ENCODE assay signal across 8 mouse cellular contexts in genomic region chr4:116876630-116876994, GRCm38 (mm10). TPM values are rescaled to one million over a fixed set of nuclear protein-coding genes. Genes with fewer than 3 reads are reported as not detected.
DNase-seq lines count a peak whose midpoint lies in the region; ATAC-seq and TF ChIP-seq lines count a peak whose summit lies in the region.

No protein-coding gene starts in this region.

- TF ChIP-seq POLR2A in liver, adult 2 months (IDR thresholded peaks at IDR 0.05; ENCODE audit: extremely low read depth, insufficient read depth, low read length): no peak
- TF ChIP-seq POLR2A in cortical plate, adult 2 months (IDR thresholded peaks at IDR 0.05; ENCODE audit: extremely low read depth, insufficient read depth, low read length): no peak

- H3K4me2 ChIP-seq in heart, embryonic 16.5 days (ENCODE audit: low read depth, low read length): peak overlapping the region; percentile 86

- peak overlapping the region; percentile 94 for H3K9ac ChIP-seq in liver, adult 2 months (ENCODE audit: low read depth, low read length)
- H3K9ac ChIP-seq in heart, embryonic 16.5 days (ENCODE audit: low read length): peak overlapping the region; percentile 85

- peak; percentile 10; the same call in 1 of the 2 replicates for TF ChIP-seq CTCF in liver, adult 2 months (IDR thresholded peaks at IDR 0.05; ENCODE audit: low read depth, low read length)
- TF ChIP-seq CTCF in cortical plate, adult 2 months (IDR thresholded peaks at IDR 0.05; ENCODE audit: extremely low read depth, insufficient read depth, low read length): 0 out of 2 replicates have a peak, but pooled peaks have one; percentile 18

- H3K79me2 ChIP-seq in liver, adult 2 months (ENCODE audit: control insufficient read depth, insufficient read depth, low read length): no peaks in the 10 kb centered on the region

- no peaks in the 10 kb centered on the region for H3K9me3 ChIP-seq in heart, embryonic 16.5 days (replicated peaks; ENCODE audit: control insufficient read depth, low read length)

- H3K27ac ChIP-seq in liver, adult 2 months (replicated peaks; ENCODE audit: insufficient read depth, low read depth, low read length): peak overlapping the region; percentile 5; the same call in 1 of the 2 replicates
- peak overlapping the region; percentile 91 for H3K27ac ChIP-seq in cortical plate, adult 2 months (ENCODE audit: insufficient read depth, low read length)
- H3K27ac ChIP-seq in heart, embryonic 16.5 days (ENCODE audit: low read length): peak overlapping the region; percentile 80

- DNase-seq in liver, adult 2 months (ENCODE audit: extremely low read depth, low read depth, low spot score): peak; percentile 19
- DNase-seq in liver: no peak
- peak; percentile 28 to 32 for DNase-seq in layer of hippocampus, adult 8-10 months (ENCODE audit: low spot score in 2 of 2)
- peak; percentile 0 for DNase-seq in lung, postnatal 14 days
- peak; percentile 54 for DNase-seq in right cerebral cortex, postnatal 4 days
- DNase-seq in adipocyte (ENCODE audit: low spot score): no peak

- 1% methylated on average over 15 of the region's 15 CpGs for WGBS in liver, adult 2 months
- WGBS in heart, embryonic 16.5 days: 0% methylated on average over 15 of the region's 15 CpGs

- H3K4me3 ChIP-seq in liver, adult 2 months (ENCODE audit: insufficient read depth, low read depth, low read length): peak overlapping the region; percentile 89
- peak overlapping the region; percentile 61 for H3K4me3 ChIP-seq in cortical plate, adult 2 months (ENCODE audit: insufficient read depth, low read length)
- peak overlapping the region; percentile 90 for H3K4me3 ChIP-seq in heart, embryonic 16.5 days (ENCODE audit: low read length)

- ATAC-seq in heart, embryonic 16.5 days (replicated peaks; ENCODE audit: extremely low read depth, insufficient read depth, low FRiP score): no peak; the same call in 1 of the 2 replicates

- H3K4me1 ChIP-seq in liver, adult 2 months (ENCODE audit: control insufficient read depth, insufficient read depth, low read length): no peaks in the 10 kb centered on the region; the same call in 1 of the 2 replicates
- no peaks in the 10 kb centered on the region for H3K4me1 ChIP-seq in cortical plate, adult 2 months (ENCODE audit: control insufficient read depth, insufficient read depth, low read length)
- H3K4me1 ChIP-seq in heart, embryonic 16.5 days (ENCODE audit: control insufficient read depth, insufficient read depth, low read length): peaks cover 7% of the 10 kb centered on the region; the same call in 1 of the 2 replicates

- H3K36me3 ChIP-seq in liver, adult 2 months (ENCODE audit: control insufficient read depth, insufficient read depth, low read length): no peaks in the 10 kb centered on the region
- H3K36me3 ChIP-seq in heart, embryonic 16.5 days (ENCODE audit: control insufficient read depth, insufficient read depth): no peaks in the 10 kb centered on the region

- no peaks in the 10 kb centered on the region for H3K27me3 ChIP-seq in liver, adult 2 months (ENCODE audit: control insufficient read depth, insufficient read depth, low read length)
- H3K27me3 ChIP-seq in heart, embryonic 16.5 days (ENCODE audit: control insufficient read depth, insufficient read depth, low read length): no peaks in the 10 kb centered on the region

RNA-seq across cellular contexts. Expression of gene Zswim5, which starts 0.6 kb away (rescaled TPM):
- 0.65 and 0.87 TPM in 2 replicates for total RNA-seq in liver, adult 2 months (2014; rRNA removed)
- polyA plus RNA-seq in liver, adult 2 months (2012; rRNA removed): 1.1 and 1.2 TPM in 2 replicates
- 6.0 and 6.3 TPM in 2 replicates for polyA plus RNA-seq in cortical plate, adult 2 months (2012; rRNA removed)
- polyA plus RNA-seq in heart, embryonic 16.5 days (2015; fragmentation: Nextera tagmentation; extraction: Ambion mirVana): 0.39 and 0.42 TPM in 2 replicates
- total RNA-seq in layer of hippocampus, adult 8-10 months (2022): 10 to 100 TPM; 14.5 to 17.4 (median 16.1) TPM

RNA-seq across cellular contexts. Expression of gene Hpdl, which starts 55.1 kb away (rescaled TPM):
- 0.18 TPM in 1 of 2 replicates, not detected in the other for total RNA-seq in liver, adult 2 months (2014; rRNA removed)
- polyA plus RNA-seq in liver, adult 2 months (2012; rRNA removed): 0.11 and 0.15 TPM in 2 replicates
- polyA plus RNA-seq in cortical plate, adult 2 months (2012; rRNA removed): 1.4 and 1.9 TPM in 2 replicates
- polyA plus RNA-seq in heart, embryonic 16.5 days (2015; fragmentation: Nextera tagmentation; extraction: Ambion mirVana): 0.95 and 1.2 TPM in 2 replicates
- 1 to 10 TPM; 3.1 to 5.5 (median 5.2) TPM for total RNA-seq in layer of hippocampus, adult 8-10 months (2022)

Comparison
In these comparisons a context has a peak if more than half of its experiments do, and no peak if none do; other contexts are left out.
1. DNase-seq: peak in liver, adult 2 months (single experiment), layer of hippocampus, adult 8-10 months (2 of 2), lung, postnatal 14 days (single experiment) and right cerebral cortex, postnatal 4 days (single experiment); none in liver (single experiment) and adipocyte (single experiment).
2. H3K27ac ChIP-seq: peak in every context shown above with its lines; median percentile 91 in cortical plate, adult 2 months; 80 in heart, embryonic 16.5 days; 5 in liver, adult 2 months.
3. Peak in every context shown above with its lines, with median percentiles within 50 percentile points of each other: H3K4me3 ChIP-seq.